In the genomic region with DNA sequence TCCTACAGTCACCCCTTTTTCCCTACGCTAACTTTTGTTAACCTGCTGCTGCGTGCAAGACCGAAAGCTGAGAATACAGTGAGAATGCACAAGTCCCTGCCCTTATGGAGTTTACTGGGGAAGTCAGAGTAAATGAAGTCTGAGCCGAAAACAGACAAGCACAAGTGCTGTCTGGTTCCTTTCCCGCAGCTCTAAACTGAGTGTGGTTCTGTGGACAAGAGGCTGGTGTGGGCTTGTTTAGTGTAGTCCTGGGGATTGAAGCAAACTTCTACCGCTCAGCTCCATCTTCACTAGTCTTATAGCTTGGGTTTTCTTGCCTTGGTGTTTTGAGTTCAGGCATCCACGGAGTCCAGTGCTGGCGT, we compare ENCODE assay signal across 8 mouse cellular contexts. TPM values are rescaled to one million over a fixed set of nuclear protein-coding genes. Genes with fewer than 3 reads are reported as not detected.
DNase-seq lines count a peak whose midpoint lies in the region; ATAC-seq and TF ChIP-seq lines count a peak whose summit lies in the region.

No protein-coding gene starts in this region.

- peak overlapping the region; percentile 61 for H3K4me3 ChIP-seq in kidney, adult 2 months (ENCODE audit: insufficient read depth, low read depth, low read length)
- peak overlapping the region; percentile 64 for H3K4me3 ChIP-seq in bone marrow macrophage, adult 2 months (ENCODE audit: insufficient read depth, low read length)
- peak overlapping the region; percentile 92 for H3K4me3 ChIP-seq in hindbrain, embryonic 14.5 days (replicated peaks; ENCODE audit: low read length)
- peak overlapping the region; percentile 99 for H3K4me3 ChIP-seq in midbrain, embryonic 14.5 days (replicated peaks; ENCODE audit: low read depth, low read length)

- no peaks in the 10 kb centered on the region for H3K27me3 ChIP-seq in kidney, adult 2 months (replicated peaks; ENCODE audit: control insufficient read depth, insufficient read depth, low read length)
- H3K27me3 ChIP-seq in hindbrain, embryonic 14.5 days (ENCODE audit: control insufficient read depth, insufficient read depth, low read length): no peaks in the 10 kb centered on the region
- H3K27me3 ChIP-seq in midbrain, embryonic 14.5 days (ENCODE audit: control insufficient read depth, insufficient read depth, low read length): no peaks in the 10 kb centered on the region

- WGBS in kidney, adult 2 months: 31% methylated on average over 8 of the region's 8 CpGs
- 43% methylated on average over 8 of the region's 8 CpGs for WGBS in hindbrain, embryonic 14.5 days
- 43% methylated on average over 8 of the region's 8 CpGs for WGBS in midbrain, embryonic 14.5 days

- no peak for TF ChIP-seq POLR2A in kidney, adult 2 months (IDR thresholded peaks at IDR 0.05; ENCODE audit: low read depth, low read length)
- no peak for TF ChIP-seq POLR2A in bone marrow macrophage, adult 2 months (IDR thresholded peaks at IDR 0.05; ENCODE audit: borderline replicate concordance, low read depth, low read length)

- peak overlapping the region; percentile 92 for H3K27ac ChIP-seq in kidney, adult 2 months (ENCODE audit: insufficient read depth, low read depth, low read length)
- H3K27ac ChIP-seq in bone marrow macrophage, adult 2 months (ENCODE audit: insufficient read depth, low read depth, low read length): peak overlapping the region; percentile 74
- H3K27ac ChIP-seq in hindbrain, embryonic 14.5 days: peak overlapping the region; percentile 65
- peak overlapping the region; percentile 96 for H3K27ac ChIP-seq in midbrain, embryonic 14.5 days (replicated peaks; ENCODE audit: low read depth, low read length)

- no peak for TF ChIP-seq CTCF in kidney, adult 2 months (conservative IDR thresholded peaks at IDR 0.05; ENCODE audit: insufficient read depth, insufficient read length, low read depth, low read length)
- TF ChIP-seq CTCF in bone marrow macrophage, adult 2 months (IDR thresholded peaks at IDR 0.05; ENCODE audit: low read depth, low read length): no peak

- no peaks in the 10 kb centered on the region for H3K9me3 ChIP-seq in hindbrain, embryonic 14.5 days (ENCODE audit: control insufficient read depth, low read length)
- H3K9me3 ChIP-seq in midbrain, embryonic 14.5 days (ENCODE audit: control insufficient read depth, low read length): no peaks in the 10 kb centered on the region

- peak; percentile 36; the same call in 1 of the 2 replicates for ATAC-seq in hindbrain, embryonic 14.5 days (ENCODE audit: low FRiP score)
- ATAC-seq in midbrain, embryonic 14.5 days (ENCODE audit: low FRiP score, low TSS enrichment): peak; percentile 41
- no peak; the same call in 1 of the 2 replicates for ATAC-seq in granulocyte monocyte progenitor cell, adult 5-6 weeks (replicated peaks; ENCODE audit: poor library complexity, severe bottlenecking)

- no peaks in the 10 kb centered on the region for H3K36me3 ChIP-seq in kidney, adult 2 months (ENCODE audit: control insufficient read depth, insufficient read depth, low read length)
- no peaks in the 10 kb centered on the region for H3K36me3 ChIP-seq in hindbrain, embryonic 14.5 days (replicated peaks; ENCODE audit: control insufficient read depth, insufficient read depth)
- no peaks in the 10 kb centered on the region for H3K36me3 ChIP-seq in midbrain, embryonic 14.5 days (ENCODE audit: control insufficient read depth, insufficient read depth, low read length)

- DNase-seq in kidney, adult 2 months: no peak
- DNase-seq in kidney, postnatal 10 days: no peak
- no peak for DNase-seq in hindbrain, embryonic 14.5 days (ENCODE audit: low spot score)
- DNase-seq in midbrain, embryonic 14.5 days: no peak
- no peak for DNase-seq in adrenal gland, adult 18-20 months (ENCODE audit: low spot score in 2 of 2)
- DNase-seq in thymus, postnatal 0 days (ENCODE audit: low spot score): no peak

- peak overlapping the region; percentile 44 for H3K4me2 ChIP-seq in hindbrain, embryonic 14.5 days (replicated peaks)
- peak overlapping the region; percentile 61 for H3K4me2 ChIP-seq in midbrain, embryonic 14.5 days (ENCODE audit: low read length)

- peak overlapping the region; percentile 53 for H3K9ac ChIP-seq in hindbrain, embryonic 14.5 days
- peak overlapping the region; percentile 54; the same call in 1 of the 2 replicates for H3K9ac ChIP-seq in midbrain, embryonic 14.5 days (replicated peaks; ENCODE audit: low read length)

- H3K4me1 ChIP-seq in kidney, adult 2 months (ENCODE audit: control insufficient read depth, insufficient read depth, low read length): peaks cover 33% of the 10 kb centered on the region
- H3K4me1 ChIP-seq in bone marrow macrophage, adult 2 months (ENCODE audit: control insufficient read depth, insufficient read depth, low read length): peaks cover 29% of the 10 kb centered on the region
- H3K4me1 ChIP-seq in hindbrain, embryonic 14.5 days (replicated peaks; ENCODE audit: control insufficient read depth, insufficient read depth, low read length): peaks cover 34% of the 10 kb centered on the region
- peaks cover 31% of the 10 kb centered on the region for H3K4me1 ChIP-seq in midbrain, embryonic 14.5 days (ENCODE audit: control insufficient read depth, insufficient read depth, low read length)

RNA-seq across cellular contexts. Expression of a gene that starts 0.4 kb away (rescaled TPM):
- polyA plus RNA-seq in kidney, adult 2 months (2012; rRNA removed): 25.7 and 34.2 TPM in 2 replicates
- polyA plus RNA-seq in bone marrow macrophage, adult 2 months (2012; ENCODE audit: insufficient read depth, insufficient read length, missing spikeins): 48.7 and 51.2 TPM in 2 replicates
- polyA plus RNA-seq in hindbrain, embryonic 14.5 days (2014; fragmentation: Nextera tagmentation; extraction: Ambion mirVana): 103 and 107 TPM in 2 replicates
- polyA plus RNA-seq in midbrain, embryonic 14.5 days (2014; fragmentation: Nextera tagmentation; extraction: Ambion mirVana): 84.1 and 109 TPM in 2 replicates
- 46.7 and 50.7 TPM in 2 replicates for total RNA-seq in granulocyte monocyte progenitor cell, adult 5-6 weeks (2014; fragmentation: Nextera tagmentation)
- total RNA-seq in granulocyte monocyte progenitor cell, adult 5-6 weeks (2017): 25.4 and 34.3 TPM in 2 replicates
- total RNA-seq in adrenal gland, adult 18-20 months (2021): 10 to 100 TPM; 68.4 to 76.3 TPM
- 44.0 and 44.8 TPM in 2 replicates for polyA plus RNA-seq in thymus, postnatal 0 days (2015; fragmentation: Nextera tagmentation; extraction: Ambion mirVana)

RNA-seq across cellular contexts. Expression of a gene that starts 18.5 kb away (rescaled TPM):
- 14.9 and 15.0 TPM in 2 replicates for polyA plus RNA-seq in kidney, adult 2 months (2012; rRNA removed)
- polyA plus RNA-seq in bone marrow macrophage, adult 2 months (2012; ENCODE audit: insufficient read depth, insufficient read length, missing spikeins): 20.4 TPM in 2 replicates
- 28.1 and 29.3 TPM in 2 replicates for polyA plus RNA-seq in hindbrain, embryonic 14.5 days (2014; fragmentation: Nextera tagmentation; extraction: Ambion mirVana)
- polyA plus RNA-seq in midbrain, embryonic 14.5 days (2014; fragmentation: Nextera tagmentation; extraction: Ambion mirVana): 26.6 and 31.0 TPM in 2 replicates
- total RNA-seq in granulocyte monocyte progenitor cell, adult 5-6 weeks (2014; fragmentation: Nextera tagmentation): 61.9 and 68.6 TPM in 2 replicates
- 97.9 and 106 TPM in 2 replicates for total RNA-seq in granulocyte monocyte progenitor cell, adult 5-6 weeks (2017)
- total RNA-seq in adrenal gland, adult 18-20 months (2021): 10 to 100 TPM; 30.6 to 35.9 TPM
- polyA plus RNA-seq in thymus, postnatal 0 days (2015; fragmentation: Nextera tagmentation; extraction: Ambion mirVana): 51.6 and 56.4 TPM in 2 replicates
